Mouse (Mus musculus) B cell, adult 67 days (primary cell): ENCODE data around the gene Mgat1. TPM values are rescaled to one million over a fixed set of nuclear protein-coding genes. Genes with fewer than 3 reads are reported as not detected.

Experiments used
- total RNA-seq, 2 experiments: library from RNA; stranded (reverse); gene quantifications; 4 replicates each; pipeline ENCODE4 v1.2.4; 2023

The Mgat1 gene
- total RNA-seq = 100 to 1,000 TPM; 206 to 251 TPM

DNA sequence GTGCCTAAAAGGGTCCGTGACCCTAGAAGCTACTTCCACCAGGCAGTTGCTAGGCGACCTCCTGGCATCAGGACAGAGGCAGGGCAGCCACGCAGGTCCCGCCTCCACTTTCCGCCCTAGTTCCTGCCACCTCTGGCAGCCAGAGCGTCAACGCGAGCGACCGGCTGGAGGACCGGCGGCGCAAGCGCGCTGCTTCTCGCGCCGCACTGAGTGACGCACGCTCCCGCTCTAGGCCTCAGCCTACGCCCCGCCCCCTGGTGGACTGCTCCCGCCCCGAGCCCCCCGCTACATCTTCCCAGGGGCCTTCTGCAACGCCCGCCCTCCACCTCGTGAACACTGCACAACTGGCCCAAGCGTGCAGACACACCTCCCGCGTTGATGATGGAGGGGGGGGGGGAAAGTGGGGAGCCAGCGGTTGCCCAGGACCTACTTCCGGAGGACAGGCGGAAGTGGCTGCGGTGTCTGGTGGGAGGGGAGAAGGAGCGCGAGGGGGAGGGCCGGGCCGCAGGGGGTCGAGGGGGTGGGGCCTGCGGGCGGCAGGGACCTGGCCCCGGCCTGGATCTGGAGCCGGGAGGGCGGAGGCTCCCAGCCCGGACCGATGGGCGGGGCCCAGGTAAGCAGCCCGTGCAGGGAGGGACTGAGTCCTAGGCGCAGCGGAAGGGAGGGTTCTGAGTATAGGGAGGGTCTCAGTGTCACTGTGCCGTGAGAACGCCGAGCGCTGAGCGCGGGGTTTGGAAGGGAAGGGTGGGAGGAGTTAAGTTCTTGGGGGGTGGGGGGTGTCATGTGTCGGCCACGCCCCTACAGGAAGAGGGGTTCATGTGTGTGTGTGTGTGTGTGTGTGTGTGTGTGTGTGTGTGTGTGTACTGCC lies at the start of gene Mgat1:
Gene Mgat1, plus strand, starts transcription at position 465 of the 868 bp plus-strand sequence.

GRCm38 (mm10) chr11:49203129-49203768 lies 40.7 kb upstream of the Mgat1 start, which contains the start of gene Zfp62:
Zfp62 (plus strand) TSS chr11:49203292.

GRCm38 (mm10) chr11:49278222-49278621 lies 34.2 kb downstream of the Mgat1 start, which contains the start of gene Olfr1393:
Olfr1393 (plus strand) TSS chr11:49278304.

GRCm38 (mm10) chr11:49284982-49285381 lies 41.0 kb downstream of the Mgat1 start, which contains the start of gene Olfr1392:
Olfr1392 (plus strand) TSS chr11:49285282.

DNA sequence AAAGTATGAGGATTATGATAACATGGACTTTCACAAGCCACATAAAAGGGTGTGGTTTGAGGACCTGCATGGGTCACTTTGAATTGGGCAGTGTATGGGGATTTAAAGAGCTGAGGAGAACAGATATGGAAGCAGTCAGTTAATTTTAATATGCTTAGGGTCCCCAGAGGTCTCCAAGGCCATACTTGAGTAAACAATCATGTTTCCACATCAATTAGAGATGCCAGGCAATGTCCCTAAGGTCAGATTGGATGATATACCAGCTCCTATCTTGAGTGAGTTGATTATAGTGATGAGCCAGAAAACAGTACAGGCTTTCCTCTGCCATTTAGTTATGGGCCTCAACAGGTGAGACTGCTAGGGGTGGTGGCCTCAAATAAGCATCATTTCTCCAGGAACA lies 60.5 kb downstream of the Mgat1 start, which contains the start of gene Olfr10:
Gene Olfr10, plus strand, starts transcription at position 301 of the 400 bp plus-strand sequence.

Other genes starting within 250 kb of the Mgat1 start
- 100 to 1,000 TPM; 132 to 158 TPM for gene 9930111J21Rik2, start 192.9 kb upstream of the Mgat1 start, total RNA-seq
- gene Tgtp2, start 180.0 kb upstream of the Mgat1 start, total RNA-seq = 1 to 10 TPM; 3.6 to 5.1 TPM
- 10 to 100 TPM; 37.3 to 48.6 TPM for gene Ifi47, start 167.6 kb upstream of the Mgat1 start, total RNA-seq
- gene Olfr1396, start 129.3 kb upstream of the Mgat1 start, total RNA-seq = not detected
- not detected for gene Olfr1395, start 101.9 kb upstream of the Mgat1 start, total RNA-seq
- not detected for gene Olfr1394, start 89.8 kb upstream of the Mgat1 start, total RNA-seq
- not detected for gene Btnl9, start 57.0 kb upstream of the Mgat1 start, total RNA-seq
- 100 to 1,000 TPM; 127 to 140 TPM for gene Zfp62, start 40.9 kb upstream of the Mgat1 start, total RNA-seq
- gene Olfr1393, start 34.1 kb downstream of the Mgat1 start, total RNA-seq = 1 to 10 TPM; 1.2 to 1.5 TPM
- gene Olfr1392, start 41.1 kb downstream of the Mgat1 start, total RNA-seq = under 1 TPM; 0.21 to 0.52 TPM
- not detected for gene Olfr10, start 60.5 kb downstream of the Mgat1 start, total RNA-seq
- gene Olfr1391, start 78.6 kb downstream of the Mgat1 start, total RNA-seq = not detected
- not detected for gene Olfr1390, start 91.0 kb downstream of the Mgat1 start, total RNA-seq
- gene Olfr1389, start 178.9 kb downstream of the Mgat1 start, total RNA-seq = not detected
- under 1 TPM; 0.64 to 0.92 TPM for gene Olfr1388, start 192.4 kb downstream of the Mgat1 start, total RNA-seq
- not detected for gene Olfr1387, start 211.2 kb downstream of the Mgat1 start, total RNA-seq
- gene Olfr1386, start 220.9 kb downstream of the Mgat1 start, total RNA-seq = not detected
- not detected for gene Olfr1385, start 244.9 kb downstream of the Mgat1 start, total RNA-seq